In genomic region chr9:80321051-80321887, GRCm38 (mm10) we compare ENCODE assay signal across 8 mouse cellular contexts.
DNase-seq lines count a peak whose midpoint lies in the region; ATAC-seq and TF ChIP-seq lines count a peak whose summit lies in the region.
"Not testable (repeated sequence)": the region's sequence is repeated elsewhere in the genome, so short reads cannot be mapped to it uniquely, and the experiment has no call there.

No protein-coding gene starts in this region.

- TF ChIP-seq POLR2A in MEL (IDR thresholded peaks at IDR 0.05; ENCODE audit: control insufficient read depth in 1 of 2, insufficient read depth in 1 of 2, low read depth in 1 of 2, low read length in 2 of 2, poor library complexity in 1 of 2); small intestine, adult 2 months (IDR thresholded peaks at IDR 0.05; ENCODE audit: low read depth, low read length): not testable (repeated sequence)

- H3K27me3 ChIP-seq in MEL (ENCODE audit: control insufficient read depth in 1 of 2, insufficient read depth in 2 of 2, low read length in 2 of 2); intestine, embryonic 14.5 days (replicated peaks; ENCODE audit: control insufficient read depth, insufficient read depth, low read length); intestine, embryonic 16.5 days (replicated peaks; ENCODE audit: control insufficient read depth, insufficient read depth, low read length); small intestine, adult 2 months (ENCODE audit: control insufficient read depth, insufficient read depth, low read length): not testable (repeated sequence)

- H3K4me2 ChIP-seq in intestine, embryonic 14.5 days (ENCODE audit: low read length); intestine, embryonic 16.5 days (ENCODE audit: low read depth, low read length): not testable (repeated sequence)

- not testable (repeated sequence) for TF ChIP-seq CTCF in MEL (IDR thresholded peaks at IDR 0.05 in 2 of 3, conservative IDR thresholded peaks at IDR 0.05 in 1 of 3; ENCODE audit: control insufficient read depth in 1 of 3, insufficient read depth in 1 of 3, low read depth in 2 of 3, low read length in 3 of 3, poor library complexity in 1 of 3, severe bottlenecking in 1 of 3); small intestine, adult 2 months (IDR thresholded peaks at IDR 0.05; ENCODE audit: extremely low read depth, insufficient read length, insufficient replicate concordance, low read depth, low read length)

- H3K4me1 ChIP-seq in MEL (ENCODE audit: control insufficient read depth in 1 of 2, insufficient read depth in 2 of 2, low read length in 2 of 2); intestine, embryonic 14.5 days (replicated peaks; ENCODE audit: control insufficient read depth, insufficient read depth, low read length); intestine, embryonic 16.5 days (ENCODE audit: control insufficient read depth, insufficient read depth, low read length); small intestine, adult 2 months (ENCODE audit: control insufficient read depth, insufficient read depth, insufficient read length, low read length): not testable (repeated sequence)

- ATAC-seq in intestine, embryonic 14.5 days (replicated peaks; ENCODE audit: low FRiP score, low TSS enrichment, low read depth), result not testable (repeated sequence)
- peak; percentile 63 for ATAC-seq in intestine, embryonic 16.5 days

- not testable (repeated sequence) for H3K9me3 ChIP-seq in MEL (replicated peaks; ENCODE audit: insufficient read depth, low read length); intestine, embryonic 14.5 days (ENCODE audit: control insufficient read depth, low read length); intestine, embryonic 16.5 days (ENCODE audit: control insufficient read depth, low read length)

- TF ChIP-seq EP300 in MEL (IDR thresholded peaks at IDR 0.05; ENCODE audit: low read depth in 1 of 2, low read length in 2 of 2), result not testable (repeated sequence)

- H3K79me2 ChIP-seq in MEL (ENCODE audit: control insufficient read depth, insufficient read depth, low read length, poor library complexity), result not testable (repeated sequence)

- not testable (repeated sequence) for H3K9ac ChIP-seq in MEL (ENCODE audit: control insufficient read depth, low read depth, low read length, poor library complexity, severe bottlenecking); intestine, embryonic 14.5 days (ENCODE audit: low read length); intestine, embryonic 16.5 days (ENCODE audit: low read depth, low read length)

- not testable (repeated sequence) for H3K36me3 ChIP-seq in MEL (ENCODE audit: control insufficient read depth in 1 of 2, insufficient read depth in 2 of 2, low read length in 2 of 2); intestine, embryonic 14.5 days (ENCODE audit: control insufficient read depth, insufficient read depth, low read length); intestine, embryonic 16.5 days (ENCODE audit: control insufficient read depth, insufficient read depth, low read length); small intestine, adult 2 months (ENCODE audit: control insufficient read depth, insufficient read depth, low read length)

- not testable (repeated sequence) for DNase-seq in MEL (ENCODE audit: low read depth, low spot score)
- DNase-seq in cerebellum, adult 9-10 months, result peak; percentile 21
- DNase-seq in cerebellum, postnatal 10 days, result peak; percentile 63 to 65
- peak; percentile 11 to 24 for DNase-seq in cerebellum, postnatal 25 days
- peak; percentile 35 for DNase-seq in intestine, embryonic 14.5 days (ENCODE audit: low spot score)
- DNase-seq in yolk sac, embryonic 10.5 days (ENCODE audit: low spot score), result peak; percentile 14

- WGBS in intestine, embryonic 14.5 days, result 91% methylated on average over 2 of the region's 2 CpGs
- WGBS in intestine, embryonic 16.5 days, result 95% methylated on average over 2 of the region's 2 CpGs
- WGBS in small intestine, adult 2 months, result 98% methylated on average over 2 of the region's 2 CpGs

- not testable (repeated sequence) for H3K4me3 ChIP-seq in MEL (ENCODE audit: control insufficient read depth in 1 of 2, insufficient read depth in 1 of 2, low read depth in 2 of 2, low read length in 2 of 2); intestine, embryonic 14.5 days (ENCODE audit: low read depth, low read length); intestine, embryonic 16.5 days (ENCODE audit: low read length); small intestine, adult 2 months (ENCODE audit: low read depth, low read length)

- not testable (repeated sequence) for TF ChIP-seq RAD21 in MEL (IDR thresholded peaks at IDR 0.05; ENCODE audit: low read depth, low read length)

- H3K27ac ChIP-seq in MEL (ENCODE audit: control insufficient read depth, low read depth, low read length), result peak overlapping the region; percentile 77
- not testable (repeated sequence) for H3K27ac ChIP-seq in intestine, embryonic 14.5 days (ENCODE audit: low read depth); intestine, embryonic 16.5 days (ENCODE audit: low read length)
- peak overlapping the region; percentile 22; the same call in 1 of the 2 replicates for H3K27ac ChIP-seq in small intestine, adult 2 months (ENCODE audit: insufficient read depth, low read depth, low read length)
